Mouse (Mus musculus) heart, embryonic 11.5 days (tissue): ENCODE measurements at regions not wholly inside any gene's neighbourhood (a gene's known extent, or its start where the extent isn't known, plus 50 kb on each side); places are given as distances from the start of the nearest gene placed in this dataset.

Source experiments
- ATAC-seq: fragments of 200-750 bp; cut with Nextera tagmentation; replicated peaks from 2 replicates; pipeline ENCODE4 v1.8.0; 2017; ENCODE audit warnings: moderate library complexity; ENCODE audit not compliant: insufficient number of reproducible peaks, low FRiP score, low TSS enrichment
- H3K27ac ChIP-seq: fragments of 300-500 bp; sonication (generic); 2 replicates; pipeline ENCODE4 v1.5.1; 2014; ENCODE audit warnings: mild to moderate bottlenecking, low read depth, low read length
- H3K27me3 ChIP-seq: fragments of 300-500 bp; sonication (generic); 2 replicates; pipeline ENCODE4 v1.6.1; 2014; ENCODE audit warnings: mild to moderate bottlenecking, low read length, mixed read lengths; ENCODE audit not compliant: control insufficient read depth, insufficient read depth
- H3K36me3 ChIP-seq: fragments of 300-500 bp; sonication (generic); 2 replicates; pipeline ENCODE4 v1.6.1; 2014; ENCODE audit warnings: mild to moderate bottlenecking, low read length, moderate library complexity, mixed read lengths; ENCODE audit not compliant: control insufficient read depth, insufficient read depth
- H3K4me1 ChIP-seq: fragments of 300-500 bp; sonication (generic); 2 replicates; pipeline ENCODE4 v1.6.1; 2014; ENCODE audit warnings: low read length; ENCODE audit not compliant: control insufficient read depth, insufficient read depth
- H3K4me2 ChIP-seq: fragments of 300-500 bp; sonication (generic); 2 replicates; pipeline ENCODE4 v1.6.1; 2014; ENCODE audit warnings: mild to moderate bottlenecking, moderate library complexity
- H3K4me3 ChIP-seq: fragments of 300-500 bp; sonication (generic); 2 replicates; pipeline ENCODE4 v1.5.1; 2014; ENCODE audit warnings: low read depth, low read length
- H3K9ac ChIP-seq: fragments of 300-500 bp; sonication (generic); 2 replicates; pipeline ENCODE4 v1.6.1; 2014; ENCODE audit warnings: mild to moderate bottlenecking, low read depth, low read length, moderate library complexity
- H3K9me3 ChIP-seq: fragments of 300-500 bp; sonication (generic); replicated peaks from 2 replicates; pipeline ENCODE4 v1.6.1; 2016; ENCODE audit warnings: low read length; ENCODE audit not compliant: control insufficient read depth
- WGBS: fragments of 180-500 bp; shearing (Covaris S2); extraction: QIAGEN DNeasy Blood & Tissue Kit; methylation state at CpG from one replicate; pipeline ENCODE4 v1.1.7; 2014; ENCODE audit not compliant: insufficient replicate concordance; 5-methylcytosine and 5-hydroxymethylcytosine counted together

DNA sequence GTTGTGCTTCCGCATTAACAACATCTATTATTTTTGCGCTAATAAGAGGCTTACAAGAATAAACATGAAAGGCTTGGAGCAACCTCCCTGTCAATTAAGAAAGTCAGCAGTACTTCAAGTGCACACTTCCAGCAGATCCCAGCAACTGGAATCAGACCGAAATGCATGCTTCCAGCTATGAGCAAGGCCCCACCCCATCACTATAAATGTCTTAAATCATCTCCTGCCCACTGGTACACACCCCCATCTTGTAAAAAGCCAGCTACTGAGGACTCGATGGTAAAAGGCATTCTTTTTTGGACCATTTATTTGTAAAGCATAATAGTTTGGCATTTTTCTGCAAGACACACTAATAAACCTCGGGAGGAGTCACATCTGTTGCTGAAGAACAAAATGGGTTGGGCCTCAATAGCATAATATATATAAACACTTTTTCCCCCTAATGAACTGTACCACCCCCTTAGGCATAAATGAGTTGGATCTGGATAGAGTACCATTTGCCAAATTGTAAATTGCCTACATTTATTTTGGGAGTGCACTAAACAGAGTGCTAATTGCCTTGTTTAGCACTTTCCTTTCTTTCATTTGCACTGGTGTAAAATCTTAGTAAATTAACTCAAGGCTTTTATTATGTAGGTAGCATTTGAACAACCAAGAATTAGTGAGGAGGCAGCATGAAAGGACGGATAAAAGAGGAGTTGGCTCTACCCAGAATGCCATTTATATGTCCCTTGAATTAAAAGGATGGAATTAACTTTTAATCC, 371.8 kb downstream of the Nr2f2 start:
- Histone ChIP-seq H3K36me3 (no peaks in the 10 kb centered on the region), H3K4me3 (no peak overlapping the region), H3K4me2 (no peak overlapping the region), H3K9me3 (no peaks in the 10 kb centered on the region), H3K27me3 (no peaks in the 10 kb centered on the region), H3K9ac (no peak overlapping the region), H3K27ac (no peak overlapping the region), H3K4me1 (no peaks in the 10 kb centered on the region)
- no peak for ATAC-seq
- WGBS, result 78% methylated on average over 6 of the region's 6 CpGs

GRCm38 (mm10) chr7:69992383-69993327, 373.9 kb downstream of the Nr2f2 start:
- no peak overlapping the region for H3K27ac ChIP-seq
- H3K27me3 ChIP-seq, result no peaks in the 10 kb centered on the region
- H3K9me3 ChIP-seq, result no peaks in the 10 kb centered on the region
- 17% methylated on average over 21 of the region's 21 CpGs for WGBS
- H3K4me3 ChIP-seq, result peak overlapping the region; percentile 33
- peak overlapping the region; percentile 46; the same call in 1 of the 2 replicates for H3K9ac ChIP-seq
- no peaks in the 10 kb centered on the region for H3K36me3 ChIP-seq
- ATAC-seq, result no peak
- H3K4me1 ChIP-seq, result no peaks in the 10 kb centered on the region
- peak overlapping the region; percentile 60 for H3K4me2 ChIP-seq

GRCm38 (mm10) chr7:69991982-69992381, 374.6 kb downstream of the Nr2f2 start:
- no peaks in the 10 kb centered on the region for H3K4me1 ChIP-seq
- H3K9me3 ChIP-seq, result no peaks in the 10 kb centered on the region
- ATAC-seq, result no peak
- no peaks in the 10 kb centered on the region for H3K27me3 ChIP-seq
- H3K36me3 ChIP-seq, result no peaks in the 10 kb centered on the region
- H3K4me2 ChIP-seq, result peak overlapping the region; percentile 60
- H3K4me3 ChIP-seq, result no peak overlapping the region; the same call in 1 of the 2 replicates
- WGBS, result 35% methylated on average over 3 of the region's 3 CpGs
- H3K9ac ChIP-seq, result no peak overlapping the region
- H3K27ac ChIP-seq, result no peak overlapping the region

GRCm38 (mm10) chr7:69988704-69989103, 377.8 kb downstream of the Nr2f2 start:
- Histone ChIP-seq H3K4me2 (no peak overlapping the region), H3K9ac (no peak overlapping the region), H3K9me3 (no peaks in the 10 kb centered on the region), H3K27me3 (no peaks in the 10 kb centered on the region), H3K27ac (no peak overlapping the region), H3K36me3 (no peaks in the 10 kb centered on the region), H3K4me1 (no peaks in the 10 kb centered on the region), H3K4me3 (no peak overlapping the region)
- WGBS, result 37% methylated on average over 5 of the region's 5 CpGs
- ATAC-seq, result no peak

DNA sequence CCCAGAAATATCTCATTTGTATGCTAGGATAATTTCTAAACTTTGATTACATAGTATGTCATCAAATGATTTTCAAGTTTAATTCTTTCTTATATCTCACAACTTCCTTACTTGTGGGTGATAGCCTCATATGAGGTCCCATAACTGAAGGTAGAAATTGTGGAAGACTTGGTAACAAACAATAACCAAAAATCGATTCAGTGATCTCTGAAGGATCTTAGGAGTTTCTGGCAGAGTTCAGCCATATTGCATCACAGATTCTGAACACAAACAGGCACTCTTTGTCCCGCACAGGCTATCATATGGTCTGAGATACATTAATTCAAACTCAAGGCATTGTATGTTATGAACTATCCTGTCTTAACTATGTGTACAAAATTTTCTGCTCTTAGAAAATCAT, 385.2 kb downstream of the Nr2f2 start:
- no peaks in the 10 kb centered on the region for H3K4me1 ChIP-seq
- H3K36me3 ChIP-seq, result no peaks in the 10 kb centered on the region
- no peak overlapping the region for H3K27ac ChIP-seq
- no peak for ATAC-seq
- H3K9ac ChIP-seq, result no peak overlapping the region
- no peak overlapping the region for H3K4me2 ChIP-seq
- 68% methylated on average over 2 of the region's 2 CpGs for WGBS
- no peak overlapping the region for H3K4me3 ChIP-seq
- no peaks in the 10 kb centered on the region for H3K9me3 ChIP-seq
- no peaks in the 10 kb centered on the region for H3K27me3 ChIP-seq

GRCm38 (mm10) chr7:69976369-69976768, 390.2 kb downstream of the Nr2f2 start:
- no peak overlapping the region for H3K4me3 ChIP-seq
- no peak overlapping the region for H3K4me2 ChIP-seq
- H3K9ac ChIP-seq, result no peak overlapping the region
- H3K27ac ChIP-seq, result no peak overlapping the region
- no peaks in the 10 kb centered on the region for H3K4me1 ChIP-seq
- H3K36me3 ChIP-seq, result no peaks in the 10 kb centered on the region
- no peak for ATAC-seq
- 82% methylated on average over 3 of the region's 3 CpGs for WGBS
- no peaks in the 10 kb centered on the region for H3K9me3 ChIP-seq
- no peaks in the 10 kb centered on the region for H3K27me3 ChIP-seq

DNA sequence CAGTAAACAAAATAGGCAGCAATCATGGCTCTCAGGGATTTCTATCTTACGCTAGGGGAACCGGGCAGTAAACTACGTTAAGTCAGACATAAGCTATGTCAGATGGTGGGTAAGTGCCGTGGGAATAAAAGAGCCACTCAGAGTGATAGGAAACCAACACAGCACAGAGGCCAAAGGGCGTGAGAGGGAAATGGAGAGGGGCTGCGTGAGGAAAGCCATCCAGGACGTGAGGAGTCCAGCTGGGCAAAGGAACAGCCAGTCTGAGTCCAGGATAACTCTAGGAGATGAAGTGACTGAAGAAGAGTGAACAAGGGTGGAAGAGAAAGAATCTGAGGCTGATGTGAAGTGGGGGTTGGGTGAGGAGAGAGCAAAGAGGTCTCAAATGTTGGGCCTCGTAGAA, 402.5 kb downstream of the Nr2f2 start:
- WGBS, result 59% methylated on average over 8 of the region's 8 CpGs
- Histone ChIP-seq H3K36me3 (no peaks in the 10 kb centered on the region), H3K9ac (no peak overlapping the region), H3K27me3 (no peaks in the 10 kb centered on the region), H3K4me3 (no peak overlapping the region), H3K4me2 (no peak overlapping the region), H3K9me3 (no peaks in the 10 kb centered on the region), H3K4me1 (no peaks in the 10 kb centered on the region), H3K27ac (no peak overlapping the region)
- no peak for ATAC-seq

DNA sequence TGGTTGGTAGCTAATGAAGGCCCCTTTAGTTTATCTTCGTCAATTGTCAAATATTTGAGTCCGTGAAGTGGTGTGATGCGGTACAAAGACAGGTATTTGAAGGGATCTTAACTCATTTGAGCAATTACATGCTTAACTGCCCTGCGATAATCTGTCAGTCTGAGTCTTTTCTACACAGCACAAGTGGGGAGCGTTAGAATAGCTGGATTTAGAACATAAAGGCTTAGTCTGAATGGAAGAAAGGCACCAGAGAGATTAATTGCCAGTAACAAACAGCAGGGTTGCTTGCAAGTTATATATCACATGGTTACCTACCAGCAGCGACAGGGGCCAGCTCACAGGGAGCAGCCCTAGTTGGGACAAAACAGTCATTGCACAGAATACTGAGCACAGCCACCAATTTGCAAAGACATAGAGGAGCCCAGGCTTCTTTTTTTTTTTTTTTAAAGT, 416.3 kb downstream of the Nr2f2 start:
- ATAC-seq, result no peak
- Histone ChIP-seq H3K4me1 (no peaks in the 10 kb centered on the region), H3K36me3 (no peaks in the 10 kb centered on the region), H3K4me2 (no peak overlapping the region), H3K9ac (no peak overlapping the region), H3K27ac (no peak overlapping the region), H3K9me3 (no peaks in the 10 kb centered on the region), H3K27me3 (no peaks in the 10 kb centered on the region), H3K4me3 (no peak overlapping the region)
- 65% methylated on average over 6 of the region's 6 CpGs for WGBS
